Mouse (Mus musculus): Measurements from ENCODE around the gene Csrnp2.

GRCm38 (mm10) chr15:100539411-100539810 is 44.1 kb upstream of the Csrnp2 start:
- TF ChIP-seq GATA1 (IDR thresholded peaks at IDR 0.05; ENCODE audit: low read length) (no peak), TAL1 (IDR thresholded peaks at IDR 0.05; ENCODE audit: low read length) (no peak)

Measured in erythroblast, embryonic 14.5 days (primary cell).